Mouse (Mus musculus) cortical plate, adult 2 months (tissue): Measurements from ENCODE around the gene Gm20425.

Experiments used
- CTCF ChIP-seq: fragments of 200-500 bp; IDR thresholded peaks from 2 replicates; pipeline ENCODE4 v1.5.1; 2011; ENCODE audit warnings: mild to moderate bottlenecking, control low read depth, low read length; ENCODE audit not compliant: insufficient read depth; ENCODE audit errors: extremely low read depth
- POLR2A ChIP-seq: fragments of 200-500 bp; IDR thresholded peaks from 2 replicates; pipeline ENCODE4 v1.6.1; 2011; ENCODE audit warnings: mild to moderate bottlenecking, low read length, control low read depth; ENCODE audit not compliant: insufficient read depth; ENCODE audit errors: extremely low read depth

DNA sequence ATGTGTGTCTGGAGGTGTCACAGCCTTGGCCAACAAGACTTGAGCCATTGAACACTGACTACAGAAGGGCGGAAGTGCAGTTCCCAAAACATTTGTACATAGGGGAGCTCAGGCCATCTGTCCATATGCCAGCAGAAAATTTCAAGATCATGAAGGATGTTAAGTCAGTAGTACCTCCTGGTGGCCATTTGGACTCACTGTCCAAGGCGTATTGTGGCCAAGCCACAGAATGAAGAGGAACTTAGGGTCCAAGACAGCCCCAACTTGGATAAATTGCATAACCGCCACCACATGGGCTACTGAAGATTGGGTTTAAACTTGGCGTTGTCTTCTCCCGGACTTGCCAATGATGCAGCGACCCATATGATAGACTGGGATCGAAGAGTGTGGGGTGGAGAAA, 54.4 kb downstream of the Gm20425 start:
- TF ChIP-seq CTCF (no peak), POLR2A (no peak)
